Mouse (Mus musculus): ENCODE measurements around the gene Pdcd6ip. TPM values are rescaled to one million over a fixed set of nuclear protein-coding genes. Genes with fewer than 3 reads are reported as not detected.
A peak's percentile ranks its signal among the peaks of the same experiment; 100 is the strongest.
"Not testable (repeated sequence)": the region's sequence is repeated elsewhere in the genome, so short reads cannot be mapped to it uniquely, and the experiment has no call there.

The Pdcd6ip gene
- polyA plus RNA-seq, 1 experiment: 52.9 TPM

DNA sequence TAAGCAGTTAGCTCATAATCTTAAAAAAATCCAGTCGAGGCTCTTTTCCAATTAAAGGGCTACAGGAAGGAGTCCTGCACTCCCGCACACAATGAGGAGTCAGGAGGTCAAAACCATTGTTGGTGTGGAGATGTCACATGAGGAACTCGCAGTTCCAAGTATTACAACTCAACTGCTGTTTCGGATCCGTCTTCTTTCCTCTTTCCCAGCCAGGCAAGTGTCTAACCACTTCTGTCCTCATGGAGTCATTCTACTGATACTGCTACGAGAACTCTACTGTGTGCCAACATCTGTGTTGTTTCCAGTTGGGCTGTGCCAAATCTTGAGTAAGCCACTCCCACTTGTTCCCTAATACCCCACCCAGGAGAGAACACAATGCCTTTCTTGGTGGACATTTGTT, 30.9 kb upstream of the Pdcd6ip start:
- Histone ChIP-seq H3K4me3 (replicated peaks; ENCODE audit: insufficient read depth, low read depth, low read length) (no peak overlapping the region), H3K4me1 (ENCODE audit: control insufficient read depth, insufficient read depth, low read length) (peaks cover 2% of the 10 kb centered on the region; the same call in 1 of the 2 replicates), H3K27ac (ENCODE audit: insufficient read depth, low read length) (no peak overlapping the region), H3K27me3 (ENCODE audit: control insufficient read depth, insufficient read depth, low read length) (no peaks in the 10 kb centered on the region)
- WGBS: 79% methylated on average over 6 of the region's 6 CpGs
- DNase-seq: no peak
- TF ChIP-seq POLR2A (IDR thresholded peaks at IDR 0.05; ENCODE audit: borderline replicate concordance, insufficient read depth, low read length) (no peak), CTCF (IDR thresholded peaks at IDR 0.05; ENCODE audit: borderline replicate concordance, insufficient read depth, low read depth, low read length) (no peak)

- TF ChIP-seq POLR2A (IDR thresholded peaks at IDR 0.05; ENCODE audit: borderline replicate concordance, insufficient read depth, low read length) (no peak), CTCF (IDR thresholded peaks at IDR 0.05; ENCODE audit: borderline replicate concordance, insufficient read depth, low read depth, low read length) (no peak)
- Histone ChIP-seq H3K4me3 (replicated peaks; ENCODE audit: insufficient read depth, low read depth, low read length) (no peak overlapping the region), H3K27me3 (ENCODE audit: control insufficient read depth, insufficient read depth, low read length) (no peaks in the 10 kb centered on the region), H3K27ac (ENCODE audit: insufficient read depth, low read length) (no peak overlapping the region), H3K4me1 (ENCODE audit: control insufficient read depth, insufficient read depth, low read length) (peaks cover 2% of the 10 kb centered on the region; the same call in 1 of the 2 replicates)
- 20% methylated on average over 9 of the region's 9 CpGs for WGBS
- peak in 1 of 2 experiments; percentile 17 for DNase-seq
These were observed 30.0 kb upstream of the Pdcd6ip start for GRCm38 (mm10) chr9:113738021-113738420.

GRCm38 (mm10) chr9:113735920-113736319, 27.9 kb upstream of the Pdcd6ip start:
- H3K4me1 ChIP-seq (ENCODE audit: control insufficient read depth, insufficient read depth, low read length): peaks cover 2% of the 10 kb centered on the region; the same call in 1 of the 2 replicates
- DNase-seq: no peak
- no peaks in the 10 kb centered on the region for H3K27me3 ChIP-seq (ENCODE audit: control insufficient read depth, insufficient read depth, low read length)
- no peak overlapping the region for H3K27ac ChIP-seq (ENCODE audit: insufficient read depth, low read length)
- H3K4me3 ChIP-seq (replicated peaks; ENCODE audit: insufficient read depth, low read depth, low read length): no peak overlapping the region
- TF ChIP-seq POLR2A (IDR thresholded peaks at IDR 0.05; ENCODE audit: borderline replicate concordance, insufficient read depth, low read length) (no peak), CTCF (IDR thresholded peaks at IDR 0.05; ENCODE audit: borderline replicate concordance, insufficient read depth, low read depth, low read length) (no peak)

GRCm38 (mm10) chr9:113731540-113731939, 23.5 kb upstream of the Pdcd6ip start:
- Histone ChIP-seq H3K27ac (ENCODE audit: insufficient read depth, low read length) (no peak overlapping the region), H3K27me3 (ENCODE audit: control insufficient read depth, insufficient read depth, low read length) (no peaks in the 10 kb centered on the region), H3K4me1 (ENCODE audit: control insufficient read depth, insufficient read depth, low read length) (no peaks in the 10 kb centered on the region), H3K4me3 (replicated peaks; ENCODE audit: insufficient read depth, low read depth, low read length) (no peak overlapping the region)
- WGBS: 13% methylated on average over 3 of the region's 3 CpGs
- TF ChIP-seq CTCF (IDR thresholded peaks at IDR 0.05; ENCODE audit: borderline replicate concordance, insufficient read depth, low read depth, low read length): no peak
- TF ChIP-seq POLR2A (IDR thresholded peaks at IDR 0.05; ENCODE audit: borderline replicate concordance, insufficient read depth, low read length): no peak
- no peak for DNase-seq

DNA sequence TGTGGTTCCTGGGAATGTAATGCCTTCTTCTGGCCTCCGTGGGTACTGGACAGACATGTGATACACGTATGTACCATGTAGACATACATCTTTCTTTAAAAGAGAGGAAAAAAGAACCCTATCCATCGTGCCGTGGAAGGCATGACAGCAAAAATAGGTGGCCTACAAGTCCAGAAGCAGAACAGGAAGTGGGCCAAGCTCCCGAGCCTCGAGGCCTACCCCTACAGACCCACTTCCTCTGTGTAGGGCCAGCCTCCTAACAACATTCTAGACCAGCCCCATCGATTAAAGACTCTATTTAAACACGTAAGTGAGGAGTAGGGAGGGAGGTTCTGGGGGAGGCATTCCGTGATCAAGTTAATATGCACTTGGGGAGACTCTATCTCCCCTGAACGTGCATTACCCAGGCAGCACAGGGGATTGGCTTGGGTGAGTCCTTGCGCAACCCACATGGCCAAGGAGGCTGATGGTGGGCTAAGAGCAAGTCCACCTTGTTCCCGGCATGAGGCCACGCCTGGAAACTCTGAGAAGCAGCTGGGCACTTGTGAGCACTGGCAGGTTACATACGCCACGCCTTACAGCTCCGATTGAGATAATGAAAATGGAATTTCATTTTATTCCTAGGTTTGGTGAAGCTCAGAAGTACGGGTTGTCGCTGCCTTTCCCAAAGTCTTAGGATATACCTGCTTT, 19.1 kb upstream of the Pdcd6ip start:
- no peak overlapping the region for H3K4me3 ChIP-seq (replicated peaks; ENCODE audit: insufficient read depth, low read depth, low read length)
- WGBS: 90% methylated on average over 18 of the region's 18 CpGs

DNA sequence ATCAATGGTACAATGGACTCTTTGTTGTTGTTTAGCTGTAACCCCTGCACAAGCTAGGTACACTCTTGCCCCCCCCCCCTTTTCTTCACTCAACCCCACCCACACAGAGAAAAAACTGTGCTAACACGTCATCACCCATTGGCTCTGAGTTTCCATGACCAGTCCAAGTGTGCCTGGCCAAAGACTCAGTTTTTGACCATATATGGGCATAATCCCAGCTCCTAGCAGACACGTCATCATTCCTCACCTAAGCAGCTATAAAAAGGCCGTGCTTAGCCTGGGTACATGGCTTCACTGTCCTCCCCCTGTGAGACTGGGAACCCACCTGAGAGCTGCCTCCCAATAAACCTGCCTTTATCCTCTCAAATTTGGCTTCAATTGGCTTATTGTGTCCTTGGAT, 18.1 kb upstream of the Pdcd6ip start:
- no peak overlapping the region for H3K4me3 ChIP-seq (replicated peaks; ENCODE audit: insufficient read depth, low read depth, low read length)
- DNase-seq: no peak
- no peak for TF ChIP-seq POLR2A (IDR thresholded peaks at IDR 0.05; ENCODE audit: borderline replicate concordance, insufficient read depth, low read length)
- no peak for TF ChIP-seq CTCF (IDR thresholded peaks at IDR 0.05; ENCODE audit: borderline replicate concordance, insufficient read depth, low read depth, low read length)
- no peaks in the 10 kb centered on the region for H3K27me3 ChIP-seq (ENCODE audit: control insufficient read depth, insufficient read depth, low read length)
- WGBS: 44% methylated on average over 3 of the region's 3 CpGs
- no peak overlapping the region for H3K27ac ChIP-seq (ENCODE audit: insufficient read depth, low read length)
- no peaks in the 10 kb centered on the region for H3K4me1 ChIP-seq (ENCODE audit: control insufficient read depth, insufficient read depth, low read length)

More for the DNA sequence above, 19.1 kb upstream of the Pdcd6ip start:
- Histone ChIP-seq H3K4me1 (ENCODE audit: control insufficient read depth, insufficient read depth, low read length) (no peaks in the 10 kb centered on the region), H3K27ac (ENCODE audit: insufficient read depth, low read length) (no peak overlapping the region), H3K27me3 (ENCODE audit: control insufficient read depth, insufficient read depth, low read length) (no peaks in the 10 kb centered on the region)
- no peak for TF ChIP-seq POLR2A (IDR thresholded peaks at IDR 0.05; ENCODE audit: borderline replicate concordance, insufficient read depth, low read length)
- TF ChIP-seq CTCF (IDR thresholded peaks at IDR 0.05; ENCODE audit: borderline replicate concordance, insufficient read depth, low read depth, low read length): no peak
- DNase-seq: no peak

DNA sequence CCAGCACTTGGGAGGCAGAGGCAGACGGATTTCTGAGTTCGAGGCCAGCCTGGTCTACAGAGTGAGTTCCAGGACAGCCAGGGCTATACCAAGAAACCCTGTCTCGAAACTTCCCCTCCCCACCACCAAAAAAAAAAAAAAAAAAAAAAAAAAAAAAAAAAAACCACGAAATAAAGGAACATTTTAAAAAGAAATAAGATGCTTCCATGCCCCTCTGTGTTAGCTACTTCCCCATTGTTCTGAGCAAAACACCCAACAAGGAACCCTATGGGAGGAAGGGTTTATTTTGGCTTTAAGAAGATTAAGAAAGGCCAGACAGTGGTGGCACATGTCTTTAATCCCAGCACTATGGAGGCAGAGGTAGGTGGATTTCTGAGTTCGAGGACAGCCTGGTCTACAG, 17.6 kb upstream of the Pdcd6ip start:
- not testable (repeated sequence) for DNase-seq; H3K4me1 ChIP-seq (ENCODE audit: control insufficient read depth, insufficient read depth, low read length); H3K27ac ChIP-seq (ENCODE audit: insufficient read depth, low read length); H3K4me3 ChIP-seq (replicated peaks; ENCODE audit: insufficient read depth, low read depth, low read length); H3K27me3 ChIP-seq (ENCODE audit: control insufficient read depth, insufficient read depth, low read length)
- WGBS: 84% methylated on average over 5 of the region's 5 CpGs

DNA sequence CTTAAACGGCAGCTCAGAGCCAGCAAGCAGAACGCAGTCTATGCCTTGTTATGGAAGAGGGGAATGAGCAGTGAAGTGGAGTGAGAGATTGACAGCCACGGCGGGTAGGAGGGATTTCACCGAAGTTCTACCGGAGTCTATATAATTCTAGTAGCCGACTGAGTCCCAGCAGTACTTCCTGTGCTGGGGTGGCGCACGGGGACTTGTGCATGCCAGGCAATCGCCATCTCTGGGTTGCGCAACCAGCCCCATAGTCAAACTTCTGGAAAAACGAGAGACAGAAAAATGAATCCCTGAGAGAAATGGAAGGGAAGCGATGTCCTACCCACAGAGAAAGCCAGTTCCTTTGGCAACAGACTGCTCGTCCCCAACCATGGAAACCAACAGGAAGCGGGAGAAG, 16.6 kb upstream of the Pdcd6ip start:
- TF ChIP-seq POLR2A (IDR thresholded peaks at IDR 0.05; ENCODE audit: borderline replicate concordance, insufficient read depth, low read length): no peak
- TF ChIP-seq CTCF (IDR thresholded peaks at IDR 0.05; ENCODE audit: borderline replicate concordance, insufficient read depth, low read depth, low read length): no peak
- DNase-seq: no peak
- 77% methylated on average over 15 of the region's 15 CpGs for WGBS
- no peak overlapping the region for H3K27ac ChIP-seq (ENCODE audit: insufficient read depth, low read length)
- H3K4me1 ChIP-seq (ENCODE audit: control insufficient read depth, insufficient read depth, low read length): no peaks in the 10 kb centered on the region
- H3K4me3 ChIP-seq (replicated peaks; ENCODE audit: insufficient read depth, low read depth, low read length): no peak overlapping the region
- H3K27me3 ChIP-seq (ENCODE audit: control insufficient read depth, insufficient read depth, low read length): no peaks in the 10 kb centered on the region
